Comparison of ENCODE assay signal across 9 mouse cellular contexts in the genomic region with DNA sequence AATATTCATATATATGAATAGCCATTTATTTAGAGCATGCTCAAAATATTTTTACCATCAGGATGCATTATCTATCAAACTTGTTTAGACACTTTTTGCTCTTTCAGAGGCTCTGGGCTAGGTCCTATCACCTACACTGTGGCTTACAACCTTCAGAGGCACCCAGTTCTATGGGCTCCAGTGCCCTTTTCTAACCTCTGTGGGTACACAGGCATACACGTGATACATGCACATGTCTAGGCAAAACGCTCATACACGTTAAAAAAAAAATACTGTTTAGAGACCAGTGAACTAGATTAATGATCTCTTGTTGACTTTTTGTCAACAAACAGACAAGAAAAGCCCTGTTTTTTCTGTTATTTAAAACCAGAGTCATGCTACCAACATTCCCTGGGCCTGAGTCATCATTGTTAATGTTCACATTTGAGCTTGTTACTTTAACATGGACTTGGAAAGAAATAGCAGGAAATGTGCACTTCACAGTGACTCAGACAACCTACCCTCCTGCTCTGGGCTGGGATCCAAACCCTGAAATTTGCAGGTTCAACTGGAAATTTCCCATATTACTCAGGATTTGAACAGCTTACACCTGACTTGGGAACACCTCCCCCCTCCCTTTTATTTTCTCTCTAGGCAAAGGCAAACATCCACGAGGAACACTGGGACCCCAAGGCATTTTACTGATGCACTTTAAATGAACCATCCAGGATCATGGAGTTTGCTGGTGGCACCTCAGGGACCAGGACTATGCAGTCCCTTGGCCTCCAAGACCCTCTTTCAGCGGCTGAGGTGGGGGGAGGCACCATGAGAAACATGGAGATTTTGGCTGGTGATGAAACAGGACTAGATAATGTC.
A peak's percentile ranks its signal among the peaks of the same experiment; 100 is the strongest.
DNase-seq lines count a peak whose midpoint lies in the region; ATAC-seq and TF ChIP-seq lines count a peak whose summit lies in the region.
"Had no signal": no experiment of that assay in that cellular context is flagged by ENCODE, and none has a peak within 500 bp of the region (broad histone marks: within the 10 kb centered on the region; RNA-seq: fewer than 3 reads in every experiment).

No protein-coding gene starts in this region.

- H3K27ac ChIP-seq in intestine, embryonic 16.5 days (ENCODE audit: low read length) = peak overlapping the region; percentile 70
- no peak overlapping the region for H3K27ac ChIP-seq in lung, postnatal 0 days (ENCODE audit: low read length)
- H3K27ac ChIP-seq: hindbrain, postnatal 0 days had no signal

- H3K4me2 ChIP-seq in intestine, embryonic 16.5 days (ENCODE audit: low read depth, low read length) = no peak overlapping the region
- H3K4me2 ChIP-seq in lung, postnatal 0 days (replicated peaks; ENCODE audit: low read depth, low read length) = no peak overlapping the region

- H3K9ac ChIP-seq in intestine, embryonic 16.5 days (ENCODE audit: low read depth, low read length) = no peak overlapping the region
- H3K9ac ChIP-seq in lung, postnatal 0 days (replicated peaks; ENCODE audit: low read depth) = no peak overlapping the region

- no peaks in the 10 kb centered on the region for H3K79me3 ChIP-seq in C2C12 (ENCODE audit: low read depth)

- H3ac ChIP-seq in C2C12 (ENCODE audit: control insufficient read depth, insufficient read length, low read depth) = no peak overlapping the region

- no peaks in the 10 kb centered on the region for H3K79me2 ChIP-seq in C2C12 (ENCODE audit: control insufficient read depth, insufficient read depth)

- peak; percentile 54; the same call in 1 of the 2 replicates for TF ChIP-seq EP300 in lung, postnatal 0 days (IDR thresholded peaks at IDR 0.05)

- no peak overlapping the region for H3K4me3 ChIP-seq in C2C12 (ENCODE audit: insufficient read depth, poor library complexity, severe bottlenecking)
- no peak overlapping the region for H3K4me3 ChIP-seq in intestine, embryonic 16.5 days (ENCODE audit: low read length)
- H3K4me3 ChIP-seq in lung, postnatal 0 days (ENCODE audit: low read depth, low read length) = no peak overlapping the region

- H3K4me1 ChIP-seq in intestine, embryonic 16.5 days (ENCODE audit: control insufficient read depth, insufficient read depth, low read length) = peaks cover 10% of the 10 kb centered on the region
- H3K4me1 ChIP-seq in lung, postnatal 0 days (ENCODE audit: insufficient read depth, low read depth, low read length) = no peaks in the 10 kb centered on the region

- peak; percentile 83 for ATAC-seq in intestine, embryonic 16.5 days
- ATAC-seq in lung, postnatal 0 days = peak; percentile 80
- no peak for ATAC-seq in megakaryocyte progenitor cell, adult 5-6 weeks (replicated peaks; ENCODE audit: poor library complexity)
- ATAC-seq: hindbrain, postnatal 0 days had no signal

- H3K36me3 ChIP-seq in C2C12 (ENCODE audit: control insufficient read depth, insufficient read depth) = no peaks in the 10 kb centered on the region
- no peaks in the 10 kb centered on the region for H3K36me3 ChIP-seq in intestine, embryonic 16.5 days (ENCODE audit: control insufficient read depth, insufficient read depth, low read length)
- H3K36me3 ChIP-seq in lung, postnatal 0 days (ENCODE audit: insufficient read depth, low read length) = no peaks in the 10 kb centered on the region

- TF ChIP-seq CTCF in C2C12 (IDR thresholded peaks at IDR 0.05; ENCODE audit: control insufficient read depth, insufficient read depth, insufficient read length) = no peak
- no peak for TF ChIP-seq CTCF in lung, postnatal 0 days (IDR thresholded peaks at IDR 0.05)

- H3K27me3 ChIP-seq in C2C12 (ENCODE audit: control insufficient read depth, insufficient read depth, insufficient read length) = no peaks in the 10 kb centered on the region
- no peaks in the 10 kb centered on the region for H3K27me3 ChIP-seq in intestine, embryonic 16.5 days (replicated peaks; ENCODE audit: control insufficient read depth, insufficient read depth, low read length)
- no peaks in the 10 kb centered on the region for H3K27me3 ChIP-seq in lung, postnatal 0 days (replicated peaks; ENCODE audit: insufficient read depth, low read length)

- no peaks in the 10 kb centered on the region for H3K9me3 ChIP-seq in intestine, embryonic 16.5 days (ENCODE audit: control insufficient read depth, low read length)
- no peaks in the 10 kb centered on the region for H3K9me3 ChIP-seq in lung, postnatal 0 days (ENCODE audit: low read length)

- DNase-seq in cerebellum, postnatal 36 days = peak; percentile 11 to 14
- DNase-seq in cerebellum, adult 9-11 months = no peak
- DNase-seq in lung, postnatal 0 days (ENCODE audit: low spot score) = peak; percentile 86
- no peak for DNase-seq in thymus, postnatal 4 days
- DNase-seq in spleen, postnatal 36 days (ENCODE audit: low spot score in 2 of 2) = no peak

- 30% methylated on average over 5 of the region's 5 CpGs for WGBS in intestine, embryonic 16.5 days
- WGBS in lung, postnatal 0 days = 33% methylated on average over 5 of the region's 5 CpGs

TF ChIP-seq in C2C12, 6 proteins besides CTCF, POLR2A, EP300 and RAD21:
- TF ChIP-seq CEBPB (IDR thresholded peaks at IDR 0.05; ENCODE audit: low read depth) (no peak), MYOD1 (IDR thresholded peaks at IDR 0.05; ENCODE audit: control insufficient read depth, insufficient read length, low read depth) (no peak), USF1 (IDR thresholded peaks at IDR 0.05; ENCODE audit: low read depth) (peak; percentile 83), MYOG (IDR thresholded peaks at IDR 0.05; ENCODE audit: control insufficient read depth, extremely low read depth, insufficient read length) (no peak), FOSL1 (IDR thresholded peaks at IDR 0.05; ENCODE audit: insufficient read depth, low read length, poor library complexity, severe bottlenecking) (peak; percentile 96), MAX (IDR thresholded peaks at IDR 0.05) (no peak)

Comparison
In these comparisons a context has a peak if more than half of its experiments do, and no peak if none do; other contexts are left out.
1. DNase-seq: peak in cerebellum, postnatal 36 days (2 of 2) and lung, postnatal 0 days (single experiment); none in cerebellum, adult 9-11 months (single experiment), thymus, postnatal 4 days (single experiment) and spleen, postnatal 36 days (0 of 2).